Mouse (Mus musculus): ENCODE data around the gene Cd274. TPM values are rescaled to one million over a fixed set of nuclear protein-coding genes. Genes with fewer than 3 reads are reported as not detected.

Cd274 gene
- polyA plus RNA-seq, 1 experiment from 2014 or later, result 0.43 TPM

GRCm38 (mm10) chr19:29419946-29420345, 52.7 kb downstream of the Cd274 start:
- Histone ChIP-seq H3K4me2 (no peak overlapping the region), H3K36me3 (ENCODE audit: control insufficient read depth, insufficient read depth, low read length) (no peaks in the 10 kb centered on the region), H3K9ac (ENCODE audit: low read depth, low read length) (no peak overlapping the region), H3K27me3 (replicated peaks; ENCODE audit: control insufficient read depth, insufficient read depth, low read length) (no peaks in the 10 kb centered on the region), H3K9me3 (ENCODE audit: control insufficient read depth, low read length) (no peaks in the 10 kb centered on the region), H3K4me3 (ENCODE audit: low read depth, low read length) (no peak overlapping the region), H3K4me1 (replicated peaks; ENCODE audit: control insufficient read depth, insufficient read depth, low read length) (peaks cover 22% of the 10 kb centered on the region), H3K27ac (ENCODE audit: low read depth, low read length) (no peak overlapping the region)
- ATAC-seq (replicated peaks; ENCODE audit: low FRiP score) (no peak), DNase-seq (ENCODE audit: low spot score) (no peak)

DNA sequence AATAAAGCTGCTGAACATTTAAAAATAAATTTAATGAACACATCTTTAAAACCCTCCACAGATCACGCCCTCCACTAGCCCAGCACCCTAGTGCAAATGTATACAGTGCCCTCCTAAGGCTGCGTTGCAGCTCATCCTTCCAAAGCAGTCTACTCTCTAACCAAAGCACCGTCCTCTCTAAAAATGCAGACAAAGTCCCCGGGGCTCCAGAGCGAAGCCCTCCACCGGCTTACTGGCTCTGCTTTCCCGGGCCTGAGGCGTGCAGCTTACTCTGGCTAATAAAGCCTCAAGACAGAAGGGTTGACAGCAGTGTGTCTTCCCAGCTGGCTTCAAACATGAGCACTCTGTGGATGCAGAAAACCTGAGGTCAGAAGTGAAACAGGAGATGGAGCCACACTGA, 53.1 kb downstream of the Cd274 start:
- H3K9me3 ChIP-seq (ENCODE audit: control insufficient read depth, low read length), result no peaks in the 10 kb centered on the region
- no peak overlapping the region for H3K9ac ChIP-seq (ENCODE audit: low read depth, low read length)
- 90% methylated on average over 8 of the region's 8 CpGs for WGBS
- H3K4me1 ChIP-seq (replicated peaks; ENCODE audit: control insufficient read depth, insufficient read depth, low read length), result peaks cover 22% of the 10 kb centered on the region
- H3K4me2 ChIP-seq, result no peak overlapping the region
- no peak overlapping the region for H3K27ac ChIP-seq (ENCODE audit: low read depth, low read length)
- H3K36me3 ChIP-seq (ENCODE audit: control insufficient read depth, insufficient read depth, low read length), result no peaks in the 10 kb centered on the region
- no peak for ATAC-seq (replicated peaks; ENCODE audit: low FRiP score)
- no peak overlapping the region for H3K4me3 ChIP-seq (ENCODE audit: low read depth, low read length)
- H3K27me3 ChIP-seq (replicated peaks; ENCODE audit: control insufficient read depth, insufficient read depth, low read length), result no peaks in the 10 kb centered on the region
- no peak for DNase-seq (ENCODE audit: low spot score)

DNA sequence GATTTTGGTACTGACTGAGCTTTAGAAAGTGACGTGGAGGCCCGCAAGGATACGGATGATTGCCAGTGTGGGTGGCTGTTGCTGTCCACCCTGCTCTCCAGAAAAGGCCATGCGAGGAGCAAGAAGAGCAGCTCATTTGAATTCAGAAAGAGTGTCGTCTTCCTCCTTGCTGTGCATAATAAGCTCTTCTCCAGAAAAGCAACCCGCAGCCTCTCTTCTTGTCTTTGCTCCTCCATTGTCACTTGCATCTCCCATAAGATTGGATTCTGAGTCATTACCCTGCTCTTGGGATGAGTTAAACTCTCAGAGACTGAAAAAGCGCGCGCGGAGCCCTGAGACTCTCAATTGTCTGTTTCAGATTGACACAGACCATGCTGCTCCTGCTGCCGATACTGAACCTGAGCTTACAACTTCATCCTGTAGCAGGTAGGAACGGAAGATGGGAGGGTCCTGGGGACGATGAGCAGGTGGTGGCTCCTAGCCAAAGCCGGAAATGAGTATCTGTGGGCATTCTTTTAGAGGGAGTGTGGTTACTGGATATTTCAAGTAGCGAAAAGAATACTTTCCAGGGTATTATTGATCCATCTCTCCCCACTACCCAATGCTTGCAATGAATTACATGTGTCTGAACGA, 54.9 kb downstream of the Cd274 start:
- Histone ChIP-seq H3K4me1 (replicated peaks; ENCODE audit: control insufficient read depth, insufficient read depth, low read length) (peaks cover 22% of the 10 kb centered on the region), H3K27ac (ENCODE audit: low read depth, low read length) (no peak overlapping the region), H3K4me3 (ENCODE audit: low read depth, low read length) (no peak overlapping the region), H3K9me3 (ENCODE audit: control insufficient read depth, low read length) (no peaks in the 10 kb centered on the region), H3K4me2 (no peak overlapping the region), H3K36me3 (ENCODE audit: control insufficient read depth, insufficient read depth, low read length) (no peaks in the 10 kb centered on the region), H3K27me3 (replicated peaks; ENCODE audit: control insufficient read depth, insufficient read depth, low read length) (no peaks in the 10 kb centered on the region), H3K9ac (ENCODE audit: low read depth, low read length) (no peak overlapping the region)
- WGBS, result 90% methylated on average over 16 of the region's 16 CpGs
- DNase-seq (ENCODE audit: low spot score) (no peak), ATAC-seq (replicated peaks; ENCODE audit: low FRiP score) (no peak)

- H3K4me1 ChIP-seq (replicated peaks; ENCODE audit: control insufficient read depth, insufficient read depth, low read length), result peaks cover 18% of the 10 kb centered on the region
- H3K4me2 ChIP-seq, result no peak overlapping the region
- 84% methylated on average over 7 of the region's 7 CpGs for WGBS
- no peaks in the 10 kb centered on the region for H3K9me3 ChIP-seq (ENCODE audit: control insufficient read depth, low read length)
- no peaks in the 10 kb centered on the region for H3K27me3 ChIP-seq (replicated peaks; ENCODE audit: control insufficient read depth, insufficient read depth, low read length)
- H3K4me3 ChIP-seq (ENCODE audit: low read depth, low read length), result no peak overlapping the region
- H3K36me3 ChIP-seq (ENCODE audit: control insufficient read depth, insufficient read depth, low read length), result no peaks in the 10 kb centered on the region
- DNase-seq (ENCODE audit: low spot score), result no peak
- no peak for ATAC-seq (replicated peaks; ENCODE audit: low FRiP score)
- H3K27ac ChIP-seq (ENCODE audit: low read depth, low read length), result no peak overlapping the region
- no peak overlapping the region for H3K9ac ChIP-seq (ENCODE audit: low read depth, low read length)
Observed at GRCm38 (mm10) chr19:29422796-29423195, 55.5 kb downstream of the Cd274 start.

- no peak for DNase-seq (ENCODE audit: low spot score)
- 72% methylated on average over 3 of the region's 3 CpGs for WGBS
- H3K27ac ChIP-seq (ENCODE audit: low read depth, low read length), result no peak overlapping the region
- no peak overlapping the region for H3K4me3 ChIP-seq (ENCODE audit: low read depth, low read length)
- no peak overlapping the region; the same call in 1 of the 2 replicates for H3K4me2 ChIP-seq
- H3K9me3 ChIP-seq (ENCODE audit: control insufficient read depth, low read length), result no peaks in the 10 kb centered on the region
- H3K9ac ChIP-seq (ENCODE audit: low read depth, low read length), result no peak overlapping the region
- no peaks in the 10 kb centered on the region for H3K27me3 ChIP-seq (replicated peaks; ENCODE audit: control insufficient read depth, insufficient read depth, low read length)
- H3K36me3 ChIP-seq (ENCODE audit: control insufficient read depth, insufficient read depth, low read length), result no peaks in the 10 kb centered on the region
- peaks cover 2% of the 10 kb centered on the region; the same call in 1 of the 2 replicates for H3K4me1 ChIP-seq (replicated peaks; ENCODE audit: control insufficient read depth, insufficient read depth, low read length)
- ATAC-seq (replicated peaks; ENCODE audit: low FRiP score), result no peak
Observed at GRCm38 (mm10) chr19:29430516-29430915, 63.3 kb downstream of the Cd274 start.

GRCm38 (mm10) chr19:29430953-29431352, 63.7 kb downstream of the Cd274 start:
- DNase-seq (ENCODE audit: low spot score) (no peak), ATAC-seq (replicated peaks; ENCODE audit: low FRiP score) (no peak)
- Histone ChIP-seq H3K9me3 (ENCODE audit: control insufficient read depth, low read length) (no peaks in the 10 kb centered on the region), H3K27me3 (replicated peaks; ENCODE audit: control insufficient read depth, insufficient read depth, low read length) (no peaks in the 10 kb centered on the region), H3K27ac (ENCODE audit: low read depth, low read length) (no peak overlapping the region), H3K4me3 (ENCODE audit: low read depth, low read length) (no peak overlapping the region), H3K4me2 (peak overlapping the region; percentile 31), H3K9ac (ENCODE audit: low read depth, low read length) (no peak overlapping the region), H3K36me3 (ENCODE audit: control insufficient read depth, insufficient read depth, low read length) (no peaks in the 10 kb centered on the region), H3K4me1 (replicated peaks; ENCODE audit: control insufficient read depth, insufficient read depth, low read length) (peaks cover 2% of the 10 kb centered on the region; the same call in 1 of the 2 replicates)
- WGBS, result 23% methylated on average over 3 of the region's 3 CpGs

DNA sequence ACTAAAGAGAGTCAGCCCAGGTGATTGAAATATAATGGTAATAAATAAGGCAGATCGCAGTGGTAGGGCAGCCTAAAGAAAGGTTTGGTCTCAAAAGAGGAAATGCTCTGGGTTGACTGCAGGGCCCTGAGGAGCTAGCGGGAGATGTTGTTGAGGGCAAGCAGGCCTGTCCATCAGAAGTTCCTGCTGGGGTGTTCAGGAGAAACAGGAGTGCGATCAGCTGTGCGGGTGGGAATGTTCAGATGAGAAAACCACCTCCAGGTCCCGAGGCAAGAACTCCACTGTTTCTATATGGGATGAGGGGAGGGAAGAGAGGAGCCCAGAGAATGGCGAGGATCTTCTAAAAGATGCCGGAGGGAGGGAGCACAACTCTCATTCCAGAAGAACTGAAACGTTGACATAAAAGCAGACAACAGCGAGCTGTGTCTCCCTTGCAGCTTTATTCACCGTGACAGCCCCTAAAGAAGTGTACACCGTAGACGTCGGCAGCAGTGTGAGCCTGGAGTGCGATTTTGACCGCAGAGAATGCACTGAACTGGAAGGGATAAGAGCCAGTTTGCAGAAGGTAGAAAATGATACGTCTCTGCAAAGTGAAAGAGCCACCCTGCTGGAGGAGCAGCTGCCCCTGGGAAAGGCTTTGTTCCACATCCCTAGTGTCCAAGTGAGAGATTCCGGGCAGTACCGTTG, 69.7 kb downstream of the Cd274 start:
- H3K9ac ChIP-seq (ENCODE audit: low read depth, low read length), result no peak overlapping the region
- ATAC-seq (replicated peaks; ENCODE audit: low FRiP score), result no peak
- 80% methylated on average over 18 of the region's 18 CpGs for WGBS

More for the DNA sequence above, 69.7 kb downstream of the Cd274 start:
- no peaks in the 10 kb centered on the region for H3K9me3 ChIP-seq (ENCODE audit: control insufficient read depth, low read length)
- H3K27me3 ChIP-seq (replicated peaks; ENCODE audit: control insufficient read depth, insufficient read depth, low read length), result no peaks in the 10 kb centered on the region
- H3K36me3 ChIP-seq (ENCODE audit: control insufficient read depth, insufficient read depth, low read length), result no peaks in the 10 kb centered on the region
- no peaks in the 10 kb centered on the region for H3K4me1 ChIP-seq (replicated peaks; ENCODE audit: control insufficient read depth, insufficient read depth, low read length)
- H3K4me3 ChIP-seq (ENCODE audit: low read depth, low read length), result no peak overlapping the region
- no peak for DNase-seq (ENCODE audit: low spot score)
- H3K4me2 ChIP-seq, result no peak overlapping the region
- H3K27ac ChIP-seq (ENCODE audit: low read depth, low read length), result no peak overlapping the region

Measured in liver, embryonic 11.5 days (tissue).